Mouse (Mus musculus) midbrain, postnatal 0 days (tissue): Measurements from ENCODE around the gene Csnk2a2. TPM values are rescaled to one million over a fixed set of nuclear protein-coding genes. Genes with fewer than 3 reads are reported as not detected.
A peak's percentile ranks its signal among the peaks of the same experiment; 100 is the strongest.

ENCODE experiments used
- ATAC-seq: fragments of 200-750 bp; cut with Nextera tagmentation; 2 replicates; pipeline ENCODE4 v1.8.0; 2017; ENCODE audit warnings: moderate number of reproducible peaks, mild to moderate bottlenecking, moderate TSS enrichment, moderate library complexity; ENCODE audit not compliant: low FRiP score
- DNase-seq: peaks from one replicate; pipeline ENCODE4 v3.0.0-alpha.2; 2015; ENCODE audit warnings: low spot score
- H3K27ac ChIP-seq: fragments of 300-500 bp; sonication (generic); 2 replicates; pipeline ENCODE4 v1.5.1; 2014; ENCODE audit warnings: low read depth, mild to moderate bottlenecking, low read length, mixed read lengths
- H3K27me3 ChIP-seq: fragments of 300-500 bp; sonication (generic); 2 replicates; pipeline ENCODE4 v1.6.1; 2014; ENCODE audit warnings: low read length, control low read depth, mixed read lengths; ENCODE audit not compliant: insufficient read depth
- H3K36me3 ChIP-seq: fragments of 300-500 bp; sonication (generic); 2 replicates; pipeline ENCODE4 v1.6.1; 2014; ENCODE audit warnings: low read length, control low read depth, mixed read lengths; ENCODE audit not compliant: insufficient read depth
- H3K4me1 ChIP-seq: fragments of 300-500 bp; sonication (generic); 2 replicates; pipeline ENCODE4 v1.6.1; 2014; ENCODE audit warnings: mild to moderate bottlenecking, control low read depth, antibody characterized with exemption, low read length, mixed read lengths; ENCODE audit not compliant: insufficient read depth
- H3K4me2 ChIP-seq: fragments of 300-500 bp; sonication (generic); 2 replicates; pipeline ENCODE4 v1.6.1; 2014; ENCODE audit warnings: low read depth, mild to moderate bottlenecking, low read length, mixed read lengths; ENCODE audit not compliant: poor library complexity, severe bottlenecking
- H3K4me3 ChIP-seq: fragments of 300-500 bp; sonication (generic); 2 replicates; pipeline ENCODE4 v1.5.1; 2014; ENCODE audit warnings: low read depth, mild to moderate bottlenecking, low read length, moderate library complexity
- H3K9ac ChIP-seq: fragments of 300-500 bp; sonication (generic); replicated peaks from 2 replicates; pipeline ENCODE4 v1.6.1; 2014; ENCODE audit warnings: mild to moderate bottlenecking, low read length, moderate library complexity, mixed read lengths; ENCODE audit not compliant: poor library complexity, severe bottlenecking
- H3K9me3 ChIP-seq: fragments of 300-500 bp; sonication (generic); 2 replicates; pipeline ENCODE4 v1.6.1; 2016; ENCODE audit warnings: low read length, control low read depth
- CTCF ChIP-seq: IDR thresholded peaks from 2 replicates; pipeline ENCODE4 v1.5.1; 2016; ENCODE audit warnings: antibody characterized with exemption, mild to moderate bottlenecking
- WGBS: fragments of 180-500 bp; shearing (Covaris S2); extraction: QIAGEN DNeasy Blood & Tissue Kit; methylation state at CpG from one replicate; pipeline ENCODE4 v1.1.7; 2014; 5-methylcytosine and 5-hydroxymethylcytosine counted together
- polyA plus RNA-seq: library from polyadenylated mRNA; unstranded; fragments of >200 nt; fragmentation: Nextera tagmentation; extraction: Ambion mirVana; gene quantifications from 2 replicates; pipeline ENCODE4 v1.2.1, GENCODE M21; 2015
- total RNA-seq: library from RNA; depleted of rRNA; stranded (reverse); fragments of >200 nt; gene quantifications from 2 replicates; pipeline ENCODE4 v1.2.3, GENCODE M21; 2014

Csnk2a2 gene
- total and polyA plus RNA-seq, 2 experiments from 2014 or later, result 8.1 to 19.8 TPM

DNA sequence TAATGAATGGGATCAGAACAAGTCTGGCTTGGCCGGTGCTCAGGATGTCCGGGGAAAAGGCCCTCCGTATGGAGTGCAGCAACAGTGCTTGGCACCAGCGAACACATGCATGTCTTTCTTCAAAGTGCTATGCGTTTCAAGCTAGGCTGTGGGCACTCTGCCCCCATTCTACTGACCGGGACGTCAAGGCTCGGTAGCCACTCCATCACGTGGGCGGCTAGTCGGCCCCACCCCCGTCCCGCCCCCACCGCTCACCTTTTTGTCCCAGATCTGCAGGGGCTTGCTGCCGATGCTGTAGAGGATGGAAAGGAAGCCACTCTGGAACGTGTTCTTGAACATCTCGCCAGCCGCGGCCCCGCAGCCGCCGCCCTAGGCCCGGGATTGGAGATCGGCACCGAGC lies 55.6 kb downstream of the Csnk2a2 start:
- no peaks in the 10 kb centered on the region for H3K9me3 ChIP-seq
- DNase-seq (peak; percentile 35), ATAC-seq (peak; percentile 54)
- TF ChIP-seq CTCF, result no peak
- H3K4me2 ChIP-seq, result peak overlapping the region; percentile 80
- peak overlapping the region; percentile 90 for H3K27ac ChIP-seq
- H3K4me3 ChIP-seq, result peak overlapping the region; percentile 72
- peaks cover 22% of the 10 kb centered on the region for H3K4me1 ChIP-seq
- H3K9ac ChIP-seq, result peak overlapping the region; percentile 80
- H3K27me3 ChIP-seq, result no peaks in the 10 kb centered on the region
- no peaks in the 10 kb centered on the region for H3K36me3 ChIP-seq
- WGBS, result under 1% methylated on average over 24 of the region's 25 CpGs

DNA sequence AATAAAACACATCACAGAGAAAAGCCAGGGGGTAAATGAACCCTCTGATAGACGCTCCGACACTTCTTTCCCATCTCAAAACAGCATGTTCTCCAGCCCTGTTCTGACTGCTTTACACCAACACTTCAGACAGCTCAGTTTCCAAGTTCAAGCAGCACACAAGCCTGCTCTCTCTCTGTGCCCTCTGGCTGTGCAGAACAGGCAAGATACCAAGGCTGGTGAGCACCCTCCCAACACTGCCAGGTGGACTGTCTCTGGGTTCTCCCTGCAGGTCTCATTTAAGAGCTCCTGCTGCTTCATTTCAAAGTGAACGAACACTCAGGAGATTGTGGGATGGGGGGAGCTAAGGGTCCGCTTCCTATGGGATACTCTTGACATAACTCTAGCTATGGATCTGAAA lies 56.7 kb downstream of the Csnk2a2 start:
- peak overlapping the region; percentile 42; the same call in 1 of the 2 replicates for H3K9ac ChIP-seq
- no peaks in the 10 kb centered on the region for H3K27me3 ChIP-seq
- H3K36me3 ChIP-seq, result no peaks in the 10 kb centered on the region
- H3K27ac ChIP-seq, result no peak overlapping the region
- TF ChIP-seq CTCF, result no peak
- ATAC-seq, result no peak
- H3K4me1 ChIP-seq, result peaks cover 25% of the 10 kb centered on the region
- peak overlapping the region; percentile 72 for H3K4me3 ChIP-seq
- DNase-seq, result no peak
- H3K9me3 ChIP-seq, result no peaks in the 10 kb centered on the region
- peak overlapping the region; percentile 80 for H3K4me2 ChIP-seq
- WGBS, result 57% methylated on average over 4 of the region's 4 CpGs

DNA sequence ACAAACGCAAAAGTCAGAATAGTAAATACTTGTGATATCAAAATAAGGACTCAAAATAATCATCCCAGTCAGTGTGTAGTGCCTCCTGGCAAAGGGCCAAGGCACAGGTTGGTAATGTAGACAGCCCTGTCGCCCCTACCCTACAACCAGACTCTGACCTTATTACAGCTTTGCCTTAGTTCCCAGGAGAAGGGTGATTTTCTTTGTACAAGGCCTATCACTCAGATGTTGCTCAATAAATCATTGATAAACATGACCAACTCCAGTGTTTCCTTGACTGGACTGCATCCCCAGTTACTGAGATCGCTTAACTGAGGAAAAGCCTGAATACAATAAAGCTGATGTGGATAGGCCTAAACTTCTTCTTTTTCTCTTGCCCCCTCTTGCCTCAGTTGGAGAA lies 57.4 kb downstream of the Csnk2a2 start:
- H3K4me3 ChIP-seq, result peak overlapping the region; percentile 72; the same call in 1 of the 2 replicates
- H3K9ac ChIP-seq, result no peak overlapping the region
- DNase-seq (no peak), ATAC-seq (no peak)
- H3K27me3 ChIP-seq, result no peaks in the 10 kb centered on the region
- 68% methylated on average over 3 of the region's 3 CpGs for WGBS
- no peaks in the 10 kb centered on the region for H3K36me3 ChIP-seq
- H3K4me2 ChIP-seq, result peak overlapping the region; percentile 80
- peaks cover 25% of the 10 kb centered on the region for H3K4me1 ChIP-seq
- no peak for TF ChIP-seq CTCF
- H3K27ac ChIP-seq, result no peak overlapping the region
- H3K9me3 ChIP-seq, result no peaks in the 10 kb centered on the region

DNA sequence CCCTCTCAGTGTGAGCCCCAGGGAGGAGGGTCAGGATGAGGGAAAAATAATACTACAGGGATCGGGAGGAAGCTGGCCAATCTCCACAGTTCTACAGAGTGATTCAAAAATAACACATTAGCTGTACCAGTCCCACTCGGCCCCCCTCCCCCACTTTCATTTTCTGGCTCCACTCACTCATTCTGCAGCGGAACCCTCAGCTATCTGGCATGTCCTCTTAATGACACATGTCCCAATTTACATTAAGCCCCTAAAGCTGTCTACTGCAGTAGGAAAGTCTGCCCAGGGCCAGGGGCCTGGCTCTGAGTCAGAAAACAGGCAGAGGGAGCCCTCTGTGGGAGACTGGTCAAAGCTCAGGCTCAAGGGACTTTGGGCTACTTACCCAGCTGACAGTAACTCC lies 59.9 kb downstream of the Csnk2a2 start:
- H3K4me3 ChIP-seq, result 0 out of 2 replicates have a peak overlapping the region, but pooled peaks have one; percentile 3
- H3K27ac ChIP-seq, result peak overlapping the region; percentile 47
- 4% methylated on average over 3 of the region's 3 CpGs for WGBS
- H3K27me3 ChIP-seq, result no peaks in the 10 kb centered on the region
- peak overlapping the region; percentile 29 for H3K4me2 ChIP-seq
- ATAC-seq (no peak), DNase-seq (peak; percentile 79)
- no peaks in the 10 kb centered on the region for H3K36me3 ChIP-seq
- H3K9me3 ChIP-seq, result no peaks in the 10 kb centered on the region
- H3K4me1 ChIP-seq, result peaks cover 25% of the 10 kb centered on the region
- peak; percentile 63 for TF ChIP-seq CTCF
- H3K9ac ChIP-seq, result 0 out of 2 replicates have a peak overlapping the region, but pooled peaks have one; percentile 33

DNA sequence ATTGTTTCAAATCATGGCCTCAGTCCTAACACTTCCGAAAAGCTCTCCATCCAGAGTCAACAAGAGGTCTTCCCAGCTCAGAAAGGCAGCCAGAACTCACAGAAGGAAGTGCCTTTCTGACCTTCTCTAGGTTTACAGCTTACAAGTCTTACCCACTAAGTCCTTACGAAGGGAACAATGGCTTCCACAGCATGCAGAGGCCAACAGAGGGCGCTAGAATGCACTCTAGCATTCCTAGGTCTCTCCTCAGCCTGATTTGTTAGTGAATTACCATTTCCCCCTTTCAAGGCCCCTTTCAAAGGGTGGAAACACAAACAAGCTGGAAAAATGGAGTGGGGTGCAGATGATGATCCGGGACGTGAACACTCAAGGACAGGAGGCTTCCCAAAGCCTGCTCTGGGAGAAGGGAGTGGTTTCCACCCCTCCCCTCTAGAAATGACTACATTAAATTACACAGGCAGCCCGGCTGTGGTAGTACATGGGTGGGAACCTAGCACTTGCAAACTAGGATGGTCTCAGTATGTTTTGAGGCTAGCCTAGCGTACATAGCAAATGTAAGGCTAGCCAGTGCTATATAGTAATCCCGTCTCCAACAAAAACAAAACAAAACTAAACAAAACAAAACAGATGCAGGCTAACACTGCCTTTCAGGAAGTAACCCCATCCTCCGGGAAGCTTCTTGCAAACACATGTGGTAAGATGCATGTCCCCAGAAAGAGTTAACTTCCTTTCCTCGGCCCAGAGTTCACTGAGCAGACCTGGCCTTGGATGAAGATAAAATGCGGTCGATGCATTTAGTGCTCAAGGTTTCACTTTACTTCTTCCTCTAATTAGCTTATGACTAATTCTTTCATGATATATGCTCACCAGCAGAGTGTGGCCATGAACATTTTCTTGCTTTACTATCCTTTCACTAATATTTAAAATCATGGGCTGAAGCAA lies 62.0 kb downstream of the Csnk2a2 start:
- H3K27me3 ChIP-seq, result no peaks in the 10 kb centered on the region
- no peaks in the 10 kb centered on the region for H3K9me3 ChIP-seq
- peak overlapping the region; percentile 3 for H3K4me2 ChIP-seq
- peak overlapping the region; percentile 51 for H3K27ac ChIP-seq
- 34% methylated on average over 12 of the region's 12 CpGs for WGBS
- H3K4me3 ChIP-seq, result no peak overlapping the region
- no peak overlapping the region for H3K9ac ChIP-seq
- DNase-seq (peak; percentile 91), ATAC-seq (peak; percentile 66; the same call in 1 of the 2 replicates)
- peaks cover 21% of the 10 kb centered on the region for H3K4me1 ChIP-seq
- peaks cover 2% of the 10 kb centered on the region; the same call in 1 of the 2 replicates for H3K36me3 ChIP-seq
- peak; percentile 87 for TF ChIP-seq CTCF

DNA sequence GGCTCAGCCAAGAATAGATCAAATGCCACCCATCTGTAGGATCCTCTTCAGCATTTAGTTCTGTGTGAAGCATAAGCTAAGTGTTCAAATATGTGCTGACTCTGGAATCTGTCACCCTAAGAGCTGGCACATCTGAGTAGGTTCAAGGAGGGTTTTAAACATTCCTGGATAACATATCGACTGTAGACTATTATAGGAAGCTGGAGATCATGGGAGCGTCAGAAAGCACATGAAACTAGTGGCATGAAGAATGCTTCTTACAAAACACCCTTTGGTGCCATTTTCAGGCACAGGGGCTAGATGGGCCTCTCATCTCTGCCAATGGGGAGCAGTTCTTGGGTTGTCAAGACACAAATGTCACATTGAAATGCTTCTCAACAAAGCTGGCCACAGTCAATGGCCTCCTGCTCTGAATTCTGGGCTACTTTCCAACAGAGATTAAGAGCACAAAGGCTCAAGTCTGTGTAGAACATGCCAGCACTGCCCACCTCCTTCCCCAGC lies 63.0 kb downstream of the Csnk2a2 start:
- no peak overlapping the region for H3K4me2 ChIP-seq
- peak overlapping the region; percentile 51; the same call in 1 of the 2 replicates for H3K27ac ChIP-seq
- 22% methylated on average over 2 of the region's 2 CpGs for WGBS

More for the DNA sequence above, 63.0 kb downstream of the Csnk2a2 start:
- Histone ChIP-seq H3K9ac (no peak overlapping the region), H3K9me3 (no peaks in the 10 kb centered on the region), H3K4me3 (no peak overlapping the region), H3K36me3 (peaks cover 12% of the 10 kb centered on the region), H3K27me3 (no peaks in the 10 kb centered on the region), H3K4me1 (peaks cover 14% of the 10 kb centered on the region)
- DNase-seq (peak; percentile 90), ATAC-seq (peak; percentile 78; the same call in 1 of the 2 replicates)
- no peak for TF ChIP-seq CTCF
